Mouse (Mus musculus) lung, postnatal 0 days (tissue): ENCODE results near the gene Tpmt.

Experiments
- CTCF ChIP-seq: IDR thresholded peaks from 2 replicates; pipeline ENCODE4 v1.5.1; 2016; ENCODE audit warnings: antibody characterized with exemption, mild to moderate bottlenecking
- EP300 ChIP-seq: IDR thresholded peaks from 2 replicates; pipeline ENCODE4 v1.6.1; 2016; ENCODE audit warnings: antibody characterized with exemption, mild to moderate bottlenecking, control low read depth

DNA sequence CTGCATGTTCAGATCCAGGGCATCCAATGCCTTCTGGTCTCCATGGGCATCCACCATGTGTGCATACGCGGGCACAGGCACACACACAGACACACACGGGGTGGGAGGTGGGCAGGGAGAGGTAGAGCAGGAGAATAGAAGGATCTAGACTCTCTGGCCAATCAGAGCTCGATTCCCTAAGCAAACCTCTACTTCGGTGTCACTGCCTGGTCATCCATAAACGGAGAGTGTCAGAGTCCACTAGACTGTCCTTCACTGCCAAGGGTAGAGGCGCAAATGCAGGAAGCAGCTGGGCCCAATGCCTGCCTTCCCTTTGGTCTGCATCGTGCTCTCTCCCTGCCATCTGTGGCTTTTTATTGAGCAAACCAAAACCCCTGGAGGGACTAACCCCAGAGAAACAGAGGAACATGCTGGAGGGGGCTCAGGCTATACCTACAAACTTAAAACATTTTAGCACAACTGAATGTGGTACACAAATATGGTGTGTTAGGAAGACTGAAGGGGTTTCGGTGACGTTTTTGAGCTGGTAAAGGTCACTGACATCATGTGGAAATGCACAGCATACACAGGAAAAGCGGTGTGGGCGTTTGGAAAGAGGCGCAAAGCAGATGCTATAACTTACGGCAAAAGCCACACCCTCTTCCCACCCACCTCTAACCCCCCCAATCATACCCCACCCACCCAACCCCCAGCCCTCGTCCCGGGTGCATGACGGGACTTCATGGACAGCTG lies 14.0 kb downstream of the Tpmt start:
- TF ChIP-seq EP300 (no peak), CTCF (no peak)
